Mouse (Mus musculus): ENCODE measurements around the gene Zbtb46.

GRCm38 (mm10) chr2:181391541-181391940 lies 67.7 kb downstream of the Zbtb46 start:
- TF ChIP-seq CTCF (IDR thresholded peaks at IDR 0.05; ENCODE audit: low read depth, low read length), result no peak
- no peak for TF ChIP-seq POLR2A (IDR thresholded peaks at IDR 0.05; ENCODE audit: borderline replicate concordance, low read depth, low read length)
